Mouse (Mus musculus): Measurements from ENCODE around the gene Galnt15. TPM values are rescaled to one million over a fixed set of nuclear protein-coding genes. Genes with fewer than 3 reads are reported as not detected.

Gene Galnt15
- total and polyA plus RNA-seq, 3 experiments, result not detected

DNA sequence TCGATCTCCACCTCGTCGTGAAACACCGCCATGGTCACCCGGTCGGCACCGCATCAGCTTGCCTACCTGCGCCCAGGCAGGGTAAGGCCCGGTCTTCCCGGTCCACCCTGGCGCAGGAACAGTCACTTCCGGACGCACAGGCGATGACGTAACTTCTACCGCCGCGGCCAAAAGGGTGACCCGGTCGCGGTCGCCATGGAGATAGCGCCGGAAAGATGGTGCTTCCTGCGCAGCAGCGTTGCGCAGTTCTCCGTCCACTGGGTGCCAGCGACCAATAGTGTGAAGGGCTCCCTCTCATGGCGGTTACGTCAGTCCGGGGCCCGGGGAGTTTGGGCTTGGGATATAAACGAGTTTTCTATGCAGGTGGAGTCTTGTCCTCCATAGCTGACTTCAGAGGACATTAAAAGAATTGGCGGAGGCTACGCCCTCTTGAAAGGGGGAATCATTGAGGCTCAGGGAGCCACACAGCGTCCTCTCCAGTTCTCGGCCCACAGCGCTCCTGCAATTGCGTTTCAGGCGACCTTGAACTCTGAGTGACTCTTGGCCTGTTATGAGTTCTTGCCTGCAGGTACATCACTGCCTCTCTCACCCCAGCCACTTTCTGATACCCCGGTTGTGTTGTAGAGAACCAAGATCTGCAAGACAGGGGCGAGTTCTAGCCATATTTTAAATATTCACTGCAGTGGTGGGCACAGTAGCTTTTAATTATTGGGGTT lies 56.9 kb downstream of the Galnt15 start, which contains the start of gene Dph3:
Gene Dph3 (minus strand): TSS at position 244 of the 716 bp plus-strand sequence.
- Histone ChIP-seq H3K4me3 (replicated peaks in 1 of 3; ENCODE audit: low read depth in 2 of 3, low read length in 2 of 3, poor library complexity in 1 of 3) (peak within 1 kb of the TSS; percentile 68 to 94 (median 73)), H3K4me2 (ENCODE audit: insufficient read depth, low read depth, poor library complexity, severe bottlenecking) (peak within 1 kb of the TSS; percentile 99), H3K9ac (ENCODE audit: insufficient read depth, low read depth) (peak within 1 kb of the TSS; percentile 73), H3K9me3 (replicated peaks; ENCODE audit: low read length) (peaks cover 2% of the 10 kb centered on the region), H3K27ac (ENCODE audit: insufficient read depth, low read depth) (peak within 1 kb of the TSS; percentile 61), H3K36me3 (replicated peaks in 1 of 2; ENCODE audit: control insufficient read depth in 1 of 2, insufficient read depth in 1 of 2, low read length in 1 of 2) (peaks cover 13 to 45% of the 10 kb centered on the region in 2 experiments), H3K27me3 (replicated peaks) (no peaks in the 10 kb centered on the region), H3K4me1 (ENCODE audit: control insufficient read depth in 1 of 2, insufficient read depth in 2 of 2) (peaks cover 0 to 31% of the 10 kb centered on the region in 2 experiments; a peak in 2 of 4 replicates), H3K79me2 (replicated peaks; ENCODE audit: control insufficient read depth, extremely low read depth, insufficient read depth, poor library complexity, severe bottlenecking) (peaks cover 26% of the 10 kb centered on the region)
- no peak for TF ChIP-seq SMC3 (IDR thresholded peaks at IDR 0.05; ENCODE audit: low read depth, low read length)
- TF ChIP-seq EP300 (IDR thresholded peaks at IDR 0.05; ENCODE audit: low read length), result no peak
- TF ChIP-seq UBTF (IDR thresholded peaks at IDR 0.05; ENCODE audit: low read depth, low read length), result no peak
- TF ChIP-seq TCF12 (IDR thresholded peaks at IDR 0.05; ENCODE audit: low read depth, low read length), result peak; percentile 11
- TF ChIP-seq KAT2A (IDR thresholded peaks at IDR 0.05; ENCODE audit: insufficient replicate concordance, low read length), result peak; percentile 74; the same call in 1 of the 2 replicates
- peak; percentile 88 for TF ChIP-seq NELFE (IDR thresholded peaks at IDR 0.05; ENCODE audit: low read depth, low read length)
- no peak for TF ChIP-seq USF1 (IDR thresholded peaks at IDR 0.05; ENCODE audit: low read depth, low read length)
- TF ChIP-seq GABPA (IDR thresholded peaks at IDR 0.05; ENCODE audit: insufficient replicate concordance, low read depth, low read length), result peak; percentile 18; the same call in 1 of the 2 replicates
- no peak for TF ChIP-seq BHLHE40 (IDR thresholded peaks at IDR 0.05; ENCODE audit: low read depth, low read length)
- peak; percentile 26; the same call in 1 of the 2 replicates for TF ChIP-seq MAX (IDR thresholded peaks at IDR 0.05; ENCODE audit: low read length)
- TF ChIP-seq USF2 (conservative IDR thresholded peaks at IDR 0.05; ENCODE audit: low read depth, low read length), result no peak
- TF ChIP-seq CHD2 (IDR thresholded peaks at IDR 0.05; ENCODE audit: low read length), result no peak
- TF ChIP-seq CTCF (conservative IDR thresholded peaks at IDR 0.05 in 1 of 2, IDR thresholded peaks at IDR 0.05 in 1 of 2; ENCODE audit: low read depth in 2 of 2, low read length in 2 of 2), result 0 out of 4 replicates have a peak, but pooled peaks of 1 of the 2 experiments have one; percentile 5
- TF ChIP-seq ETS1 (conservative IDR thresholded peaks at IDR 0.05; ENCODE audit: low read depth, low read length), result peak; percentile 70; the same call in 1 of the 2 replicates
- peak; percentile 87 for TF ChIP-seq HCFC1 (IDR thresholded peaks at IDR 0.05; ENCODE audit: low read depth, low read length)
- TF ChIP-seq POLR2A (IDR thresholded peaks at IDR 0.05; ENCODE audit: low read depth, low read length), result peak; percentile 87
- peak; percentile 63; the same call in 1 of the 2 replicates for TF ChIP-seq JUN (IDR thresholded peaks at IDR 0.05; ENCODE audit: insufficient read depth, low read depth, low read length)
- peak; percentile 90 for TF ChIP-seq TBP (conservative IDR thresholded peaks at IDR 0.05; ENCODE audit: low read depth, low read length)
- TF ChIP-seq ELF1 (IDR thresholded peaks at IDR 0.05; ENCODE audit: low read depth, low read length), result peak; percentile 98
- peak; percentile 84 for TF ChIP-seq IRF4 (IDR thresholded peaks at IDR 0.05; ENCODE audit: low read depth, low read length)
- no peak for TF ChIP-seq ZKSCAN1 (IDR thresholded peaks at IDR 0.05; ENCODE audit: borderline replicate concordance, low read depth, low read length)
- peak; percentile 87 for TF ChIP-seq SIN3A (IDR thresholded peaks at IDR 0.05; ENCODE audit: low read length)
- no peak for TF ChIP-seq JUND (conservative IDR thresholded peaks at IDR 0.05; ENCODE audit: low read depth, low read length)
- peak; percentile 73; the same call in 1 of the 2 replicates for TF ChIP-seq MEF2A (IDR thresholded peaks at IDR 0.05; ENCODE audit: borderline replicate concordance, low read depth, low read length)
- TF ChIP-seq MYC (IDR thresholded peaks at IDR 0.05; ENCODE audit: low read depth, low read length), result 0 out of 2 replicates have a peak, but pooled peaks have one; percentile 39
- no peak for TF ChIP-seq ZC3H11A (IDR thresholded peaks at IDR 0.05; ENCODE audit: low read depth, low read length)
- no peak for TF ChIP-seq E2F4 (IDR thresholded peaks at IDR 0.05; ENCODE audit: insufficient replicate concordance, low read depth, low read length)
- peak; percentile 77 for TF ChIP-seq POLR2AphosphoS2 (IDR thresholded peaks at IDR 0.05; ENCODE audit: low read depth, low read length)
- no peak for TF ChIP-seq ZNF384 (IDR thresholded peaks at IDR 0.05; ENCODE audit: low read depth, low read length)
- TF ChIP-seq NRF1 (IDR thresholded peaks at IDR 0.05; ENCODE audit: low read depth, low read length), result peak; percentile 86
- TF ChIP-seq MXI1 (IDR thresholded peaks at IDR 0.05; ENCODE audit: low read depth, low read length), result peak; percentile 87
- TF ChIP-seq RAD21 (IDR thresholded peaks at IDR 0.05; ENCODE audit: low read depth, low read length), result no peak
- peak; percentile 59; the same call in 1 of the 2 replicates for TF ChIP-seq ZMIZ1 (IDR thresholded peaks at IDR 0.05; ENCODE audit: low read depth, low read length)
- in situ Hi-C loops (cut with MboI; ENCODE audit: low pct_ligation_motif_present, low pct_unique_long_range_greater_than_20kb, low sequenced_read_pairs), result loop anchor here (5.0 to 10.0 kb wide), 2 partner anchors 293 to 431 kb away; no protein-coding TSS in a partner anchor
- dilution Hi-C loops (cut with MboI; ENCODE audit: extremely low pct_ligation_motif_present, extremely low pct_unique_long_range_greater_than_20kb, low sequenced_read_pairs), result no loop called here
- peak; percentile 99 for DNase-seq (ENCODE audit: extremely low read depth)
